In the genomic region with DNA sequence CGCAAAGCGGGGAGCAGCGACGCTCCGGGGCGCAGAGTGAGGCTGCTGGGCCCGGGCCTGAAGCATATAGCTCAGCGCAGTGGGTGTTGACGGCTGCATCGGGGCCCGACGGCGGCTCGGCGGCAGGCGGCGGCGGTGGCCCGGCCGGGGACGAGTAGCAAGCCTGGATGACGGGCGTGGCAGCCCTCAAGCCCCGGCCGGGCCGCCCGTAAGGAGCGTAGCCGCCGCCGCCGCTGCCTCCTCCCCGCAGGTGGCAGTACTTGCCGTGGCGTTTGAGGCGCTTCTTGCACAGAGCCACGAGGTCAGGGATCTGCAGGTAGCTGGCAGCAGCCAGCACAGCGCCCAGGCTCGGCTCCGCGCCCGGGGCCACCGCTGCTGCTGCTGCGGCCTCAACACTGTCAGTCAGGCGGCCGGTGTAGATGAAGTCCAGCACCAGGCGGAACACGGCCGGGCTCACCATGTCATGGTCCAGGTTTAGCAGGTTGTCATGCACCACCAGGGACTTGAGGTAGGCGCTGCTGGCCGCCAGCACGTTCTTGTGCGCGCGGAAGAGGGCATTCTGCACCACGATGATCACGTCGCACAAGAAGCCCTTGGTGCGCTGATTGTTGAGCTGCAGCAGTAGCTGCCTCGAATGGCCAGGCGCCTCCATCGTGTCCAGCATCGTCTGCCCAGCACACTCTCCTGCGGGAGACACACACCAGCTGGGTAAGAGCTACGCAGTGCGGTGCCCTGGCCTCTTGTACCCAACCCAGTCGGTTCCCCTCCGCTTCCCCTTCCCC, we compare ENCODE assay signal across 7 mouse cellular contexts. TPM values are rescaled to one million over a fixed set of nuclear protein-coding genes. Genes with fewer than 3 reads are reported as not detected.
DNase-seq lines count a peak whose midpoint lies in the region; ATAC-seq lines count a peak whose summit lies in the region.

No protein-coding gene starts in this region.

- H3K27me3 ChIP-seq in embryonic facial prominence, embryonic 11.5 days (ENCODE audit: control insufficient read depth, insufficient read depth, low read length): peaks cover 81% of the 10 kb centered on the region
- H3K27me3 ChIP-seq in limb, embryonic 15.5 days: peaks cover 70% of the 10 kb centered on the region
- peaks cover 98% of the 10 kb centered on the region for H3K27me3 ChIP-seq in neural tube, embryonic 12.5 days (replicated peaks)

- 2% methylated on average over 64 of the region's 68 CpGs for WGBS in embryonic facial prominence, embryonic 11.5 days
- WGBS in limb, embryonic 15.5 days: 7% methylated on average over 68 of the region's 68 CpGs
- WGBS in neural tube, embryonic 12.5 days: 2% methylated on average over 62 of the region's 68 CpGs

- peaks cover 15% of the 10 kb centered on the region for H3K4me1 ChIP-seq in embryonic facial prominence, embryonic 11.5 days (ENCODE audit: control insufficient read depth, insufficient read depth, low read length)
- H3K4me1 ChIP-seq in limb, embryonic 15.5 days: peaks cover 89% of the 10 kb centered on the region
- H3K4me1 ChIP-seq in neural tube, embryonic 12.5 days: peaks cover 65% of the 10 kb centered on the region

- peaks cover 6% of the 10 kb centered on the region for H3K36me3 ChIP-seq in embryonic facial prominence, embryonic 11.5 days (replicated peaks; ENCODE audit: control insufficient read depth, insufficient read depth, low read depth, low read length)
- H3K36me3 ChIP-seq in limb, embryonic 15.5 days: peaks cover 34% of the 10 kb centered on the region
- H3K36me3 ChIP-seq in neural tube, embryonic 12.5 days: peaks cover 21% of the 10 kb centered on the region

- peak; percentile 27 for DNase-seq in right cerebral cortex, postnatal 4 days
- no peak for DNase-seq in right cerebral cortex, postnatal 36 days (ENCODE audit: low spot score in 2 of 2)
- DNase-seq in embryonic facial prominence, embryonic 11.5 days (ENCODE audit: low spot score): peak; percentile 39
- peak; percentile 59 for DNase-seq in heart, postnatal 4 days
- DNase-seq in frontal cortex, postnatal 36 days (ENCODE audit: low spot score in 2 of 2): no peak

- peak overlapping the region; percentile 44 for H3K4me3 ChIP-seq in embryonic facial prominence, embryonic 11.5 days (ENCODE audit: low read depth, low read length)
- peak overlapping the region; percentile 71 for H3K4me3 ChIP-seq in limb, embryonic 15.5 days
- H3K4me3 ChIP-seq in neural tube, embryonic 12.5 days: peak overlapping the region; percentile 52

- H3K4me2 ChIP-seq in embryonic facial prominence, embryonic 11.5 days (ENCODE audit: low read depth, low read length): peak overlapping the region; percentile 94
- H3K4me2 ChIP-seq in limb, embryonic 15.5 days: peak overlapping the region; percentile 93
- peak overlapping the region; percentile 89 for H3K4me2 ChIP-seq in neural tube, embryonic 12.5 days (replicated peaks)

- no peak overlapping the region for H3K27ac ChIP-seq in embryonic facial prominence, embryonic 11.5 days (replicated peaks; ENCODE audit: low read depth, low read length)
- H3K27ac ChIP-seq in limb, embryonic 15.5 days: peak overlapping the region; percentile 92
- H3K27ac ChIP-seq in neural tube, embryonic 12.5 days: no peak overlapping the region

- no peak for ATAC-seq in embryonic facial prominence, embryonic 11.5 days (replicated peaks; ENCODE audit: insufficient number of reproducible peaks, low FRiP score, low TSS enrichment, low read depth)
- no peak for ATAC-seq in limb, embryonic 15.5 days (ENCODE audit: insufficient number of reproducible peaks, low FRiP score, low TSS enrichment, low read depth)
- no peak for ATAC-seq in neural tube, embryonic 12.5 days (ENCODE audit: low FRiP score, low read depth)

- peak overlapping the region; percentile 69 for H3K9ac ChIP-seq in embryonic facial prominence, embryonic 11.5 days (replicated peaks; ENCODE audit: low read length)
- H3K9ac ChIP-seq in limb, embryonic 15.5 days: peak overlapping the region; percentile 65
- peak overlapping the region; percentile 60 for H3K9ac ChIP-seq in neural tube, embryonic 12.5 days

- no peaks in the 10 kb centered on the region for H3K9me3 ChIP-seq in embryonic facial prominence, embryonic 11.5 days (replicated peaks; ENCODE audit: control insufficient read depth, low read length)
- H3K9me3 ChIP-seq in limb, embryonic 15.5 days: no peaks in the 10 kb centered on the region
- no peaks in the 10 kb centered on the region for H3K9me3 ChIP-seq in neural tube, embryonic 12.5 days

RNA-seq across cellular contexts. Expression of gene Hic1, which starts 2.3 kb away (rescaled TPM):
- 3.2 and 3.6 TPM in 2 replicates for polyA plus RNA-seq in embryonic facial prominence, embryonic 11.5 days (2014; fragmentation: Nextera tagmentation; extraction: Ambion mirVana)
- total RNA-seq in heart, postnatal 4 days (2021): 10 to 100 TPM; 42.6 to 49.5 TPM
- 17.2 and 21.2 TPM in 2 replicates for polyA plus RNA-seq in limb, embryonic 15.5 days (2015; fragmentation: Nextera tagmentation; extraction: Ambion mirVana)
- polyA plus RNA-seq in neural tube, embryonic 12.5 days (2016; fragmentation: Nextera tagmentation; extraction: Ambion mirVana): 17.1 and 17.8 TPM in 2 replicates

RNA-seq across cellular contexts. Expression of gene Ovca2, which starts 11.6 kb away (rescaled TPM):
- polyA plus RNA-seq in embryonic facial prominence, embryonic 11.5 days (2014; fragmentation: Nextera tagmentation; extraction: Ambion mirVana): 37.3 and 37.5 TPM in 2 replicates
- total RNA-seq in heart, postnatal 4 days (2021): 1 to 10 TPM; 8.1 to 8.7 TPM
- polyA plus RNA-seq in limb, embryonic 15.5 days (2015; fragmentation: Nextera tagmentation; extraction: Ambion mirVana): 22.5 and 23.3 TPM in 2 replicates
- 23.1 and 23.9 TPM in 2 replicates for polyA plus RNA-seq in neural tube, embryonic 12.5 days (2016; fragmentation: Nextera tagmentation; extraction: Ambion mirVana)

RNA-seq across cellular contexts. Expression of gene Dph1, which starts 24.0 kb away (rescaled TPM):
- 20.0 and 23.2 TPM in 2 replicates for polyA plus RNA-seq in embryonic facial prominence, embryonic 11.5 days (2014; fragmentation: Nextera tagmentation; extraction: Ambion mirVana)
- total RNA-seq in heart, postnatal 4 days (2021): 10 to 100 TPM; 15.0 to 17.4 TPM
- polyA plus RNA-seq in limb, embryonic 15.5 days (2015; fragmentation: Nextera tagmentation; extraction: Ambion mirVana): 21.1 and 23.3 TPM in 2 replicates
- polyA plus RNA-seq in neural tube, embryonic 12.5 days (2016; fragmentation: Nextera tagmentation; extraction: Ambion mirVana): 16.7 and 18.4 TPM in 2 replicates

RNA-seq across cellular contexts. Expression of gene Rtn4rl1, which starts 26.5 kb away (rescaled TPM):
- 2.0 and 2.6 TPM in 2 replicates for polyA plus RNA-seq in embryonic facial prominence, embryonic 11.5 days (2014; fragmentation: Nextera tagmentation; extraction: Ambion mirVana)
- total RNA-seq in heart, postnatal 4 days (2021): 10 to 100 TPM; 20.3 to 23.2 TPM
- polyA plus RNA-seq in limb, embryonic 15.5 days (2015; fragmentation: Nextera tagmentation; extraction: Ambion mirVana): 4.9 and 5.8 TPM in 2 replicates
- polyA plus RNA-seq in neural tube, embryonic 12.5 days (2016; fragmentation: Nextera tagmentation; extraction: Ambion mirVana): 9.9 and 14.5 TPM in 2 replicates

Comparison
In these comparisons a context has a peak if more than half of its experiments do, and no peak if none do; other contexts are left out.
1. DNase-seq: peak in right cerebral cortex, postnatal 4 days (single experiment), embryonic facial prominence, embryonic 11.5 days (single experiment) and heart, postnatal 4 days (single experiment); none in right cerebral cortex, postnatal 36 days (0 of 2) and frontal cortex, postnatal 36 days (0 of 2).
2. Peak in every context shown above with its lines, with median percentiles within 50 percentile points of each other: H3K4me2 ChIP-seq, H3K4me3 ChIP-seq and H3K9ac ChIP-seq.